Mouse (Mus musculus) testis, adult 2 months (tissue): ENCODE measurements around the gene Lcor.

Source experiments
- CTCF ChIP-seq: fragments of 200-500 bp; IDR thresholded peaks from 2 replicates; pipeline ENCODE4 v1.5.1; 2012; ENCODE audit warnings: low read depth, mild to moderate bottlenecking, inconsistent platforms, low read length, moderate library complexity; ENCODE audit not compliant: control insufficient read depth, insufficient read depth, insufficient replicate concordance
- POLR2A ChIP-seq: fragments of 200-500 bp; IDR thresholded peaks from 2 replicates; pipeline ENCODE4 v1.6.1; 2012; ENCODE audit warnings: low read depth, mild to moderate bottlenecking, inconsistent platforms, low read length, moderate library complexity; ENCODE audit not compliant: control insufficient read depth

DNA sequence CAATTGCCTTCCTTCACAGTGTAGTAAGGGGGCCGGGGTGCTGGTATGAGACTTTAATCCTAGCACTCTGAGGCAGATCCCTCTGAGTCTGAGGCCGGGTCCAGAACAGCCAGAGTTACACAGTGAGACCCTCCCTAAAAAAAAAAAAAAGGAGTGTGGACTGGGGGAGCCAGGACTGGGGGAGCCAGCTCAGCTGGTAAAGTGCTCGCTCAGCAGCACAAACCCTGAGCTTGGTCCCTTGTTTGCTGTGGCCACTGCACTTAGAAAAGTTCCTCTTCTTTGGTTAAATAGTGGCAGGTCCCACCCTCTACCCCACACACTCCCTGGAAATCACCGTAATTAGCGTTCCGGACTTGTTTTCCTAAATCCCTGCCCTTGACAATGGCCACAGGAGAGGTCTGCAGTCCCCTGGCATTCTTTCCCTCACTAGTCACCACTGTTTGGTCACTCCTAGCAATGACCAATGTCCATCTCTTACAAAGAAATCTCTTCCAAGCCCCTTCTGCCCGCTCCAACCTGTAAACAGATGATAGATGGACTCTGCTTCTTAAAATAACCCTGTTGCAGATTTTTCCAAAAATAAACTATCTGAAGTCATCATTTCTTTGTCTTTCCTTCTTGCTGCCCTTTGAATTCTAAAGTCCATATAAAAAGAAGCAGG lies 32.9 kb upstream of the Lcor start:
- TF ChIP-seq POLR2A, result no peak
- TF ChIP-seq CTCF, result no peak
